Mouse (Mus musculus): ENCODE results near the gene Wdr59.

The Wdr59 gene

DNA sequence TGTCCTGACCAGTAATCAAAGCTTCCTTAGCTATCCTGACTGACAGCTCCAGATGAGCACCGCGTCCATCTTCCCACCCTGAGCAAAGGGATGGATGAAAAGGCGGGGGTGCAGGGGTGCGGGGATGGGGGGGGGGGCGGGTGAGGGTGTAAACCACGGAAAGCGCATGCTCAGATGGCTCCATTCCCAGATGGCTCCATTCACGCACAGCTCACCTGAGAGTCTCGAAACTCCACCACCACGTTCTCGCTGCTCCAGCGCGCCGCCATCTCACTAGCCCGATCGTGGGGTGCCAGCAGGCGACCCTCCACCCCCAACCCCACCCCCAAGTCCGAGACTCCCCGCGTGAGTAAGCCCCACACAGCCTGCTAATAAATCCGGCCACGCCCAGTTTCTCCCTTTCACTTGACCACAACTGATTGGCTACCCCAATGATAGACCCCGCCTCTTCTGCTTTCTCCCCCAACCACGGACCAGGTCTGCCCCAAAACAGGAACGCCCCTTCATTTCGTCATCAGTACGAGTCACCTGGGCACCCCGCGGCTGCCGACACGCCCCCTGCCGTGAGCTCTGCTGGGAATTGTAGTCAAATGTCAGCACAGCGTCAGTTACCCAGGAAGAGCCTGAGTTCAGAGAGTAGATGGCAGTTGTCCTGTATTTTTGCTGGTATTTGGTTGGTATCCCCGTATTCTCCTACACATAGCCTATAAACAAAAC lies at the start of gene Wdr59:
Wdr59 (minus strand) TSS at position 380 of the 717 bp plus-strand sequence.
- peak; percentile 98 for DNase-seq (ENCODE audit: low spot score)

GRCm38 (mm10) chr8:111571661-111572060 lies 49.8 kb upstream of the Wdr59 start:
- DNase-seq (ENCODE audit: low spot score) = no peak

GRCm38 (mm10) chr8:111570432-111570831 lies 48.5 kb upstream of the Wdr59 start:
- DNase-seq (ENCODE audit: low spot score) = no peak

DNA sequence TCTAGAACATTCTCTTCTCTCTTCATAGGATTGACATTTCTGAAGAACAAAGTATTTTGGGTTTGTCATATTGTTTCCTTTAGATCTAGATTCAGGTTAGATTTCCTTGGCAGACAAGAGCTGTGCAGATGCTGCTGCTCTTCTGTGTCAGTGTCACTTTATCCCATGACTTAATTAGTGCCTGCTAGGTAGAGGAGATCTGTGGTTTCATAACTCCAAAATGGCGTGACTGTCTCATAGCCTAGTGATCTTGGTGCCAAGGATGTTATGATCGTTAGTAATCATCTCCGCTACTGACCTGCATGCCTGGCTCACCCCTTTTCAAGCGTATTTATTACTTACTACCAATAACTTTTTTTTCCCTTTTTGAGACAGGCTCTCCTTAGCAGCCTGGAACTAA lies 48.0 kb upstream of the Wdr59 start:
- no peak for DNase-seq (ENCODE audit: low spot score)

DNA sequence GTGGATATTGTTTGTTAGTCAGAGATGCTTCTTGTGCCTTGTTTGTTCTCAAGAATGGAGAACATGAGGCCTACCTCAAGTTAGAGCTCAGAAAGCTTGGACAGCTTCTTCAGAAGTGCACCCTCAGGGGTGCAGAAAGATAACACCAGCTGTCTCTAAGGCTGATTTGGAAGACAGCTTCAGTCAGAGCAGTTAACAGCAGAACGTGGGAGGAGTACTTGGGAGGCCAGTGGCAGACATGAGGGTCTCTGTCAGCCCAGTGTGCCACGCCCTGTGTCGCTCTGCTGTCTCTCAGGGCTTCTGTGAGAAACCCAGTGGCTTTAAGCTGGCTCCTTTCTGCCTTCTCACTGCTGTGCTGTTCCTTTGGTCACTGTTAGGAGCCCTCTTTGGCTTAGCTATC lies 46.1 kb upstream of the Wdr59 start:
- DNase-seq (ENCODE audit: low spot score) = no peak

- no peak for DNase-seq (ENCODE audit: low spot score)
Measured at GRCm38 (mm10) chr8:111567571-111567970, 45.7 kb upstream of the Wdr59 start.

DNA sequence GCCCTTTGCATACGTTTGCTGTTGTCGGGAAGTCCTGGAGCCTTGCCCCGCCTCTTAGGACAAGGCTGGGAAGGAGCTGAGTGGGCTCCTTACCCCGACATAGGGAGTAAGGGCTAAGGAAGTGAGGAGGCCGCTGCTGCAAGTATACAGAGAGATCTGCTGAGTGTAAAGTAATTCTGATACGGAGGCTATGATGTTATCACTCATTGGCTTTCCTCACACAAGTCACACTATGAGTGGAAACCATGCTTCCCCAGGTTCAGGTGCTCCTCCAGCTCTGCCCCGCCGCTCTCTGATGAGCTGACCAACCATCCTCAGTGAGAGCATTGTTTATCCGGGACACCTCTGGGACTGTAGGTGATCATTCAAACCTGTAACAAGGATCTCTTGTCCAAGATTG lies 44.4 kb upstream of the Wdr59 start:
- no peak for DNase-seq (ENCODE audit: low spot score)

GRCm38 (mm10) chr8:111565784-111566191 lies 43.9 kb upstream of the Wdr59 start:
- DNase-seq (ENCODE audit: low spot score) = no peak

DNA sequence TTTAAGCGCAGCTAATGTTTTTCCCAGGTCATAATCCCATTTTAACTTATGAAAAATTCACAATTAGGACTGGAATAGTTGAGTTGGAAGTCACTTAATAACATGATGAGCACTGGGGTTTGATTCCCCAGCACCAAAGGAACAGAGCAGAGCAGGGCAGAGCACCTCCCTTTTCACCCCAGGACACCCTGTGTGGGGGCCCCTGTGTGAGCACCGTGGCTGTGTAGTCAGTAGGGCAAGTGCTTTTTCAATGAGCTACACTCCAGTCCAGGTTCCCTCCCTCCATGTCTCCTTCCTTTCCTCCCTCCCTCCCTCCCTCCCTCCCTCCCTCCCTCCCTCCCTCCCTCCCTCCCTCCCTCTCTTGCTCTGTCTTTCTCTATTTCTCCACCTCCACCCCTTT lies 42.2 kb upstream of the Wdr59 start:
- DNase-seq (ENCODE audit: low spot score) = no peak

GRCm38 (mm10) chr8:111563687-111564086 lies 41.8 kb upstream of the Wdr59 start:
- DNase-seq (ENCODE audit: low spot score) = no peak

DNA sequence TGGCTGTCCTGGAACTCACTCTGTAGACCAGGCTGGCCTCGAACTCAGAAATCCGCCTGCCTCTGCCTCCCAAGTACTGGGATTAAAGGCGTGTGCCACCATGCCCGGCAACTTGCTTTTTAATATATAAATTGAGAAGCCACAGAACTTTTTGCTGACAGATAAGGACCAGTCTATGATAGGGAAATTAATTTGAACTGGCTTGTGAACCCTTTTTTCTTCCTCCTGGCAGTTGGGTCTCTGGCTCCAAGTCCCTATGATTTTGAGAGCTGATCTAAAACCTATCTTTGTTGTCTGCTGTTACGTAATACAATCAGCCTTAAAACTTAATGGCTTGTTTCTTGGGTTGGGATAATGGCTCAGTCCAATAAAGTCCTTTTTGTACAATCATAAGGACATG lies 41.2 kb upstream of the Wdr59 start:
- DNase-seq (ENCODE audit: low spot score) = no peak

DNA sequence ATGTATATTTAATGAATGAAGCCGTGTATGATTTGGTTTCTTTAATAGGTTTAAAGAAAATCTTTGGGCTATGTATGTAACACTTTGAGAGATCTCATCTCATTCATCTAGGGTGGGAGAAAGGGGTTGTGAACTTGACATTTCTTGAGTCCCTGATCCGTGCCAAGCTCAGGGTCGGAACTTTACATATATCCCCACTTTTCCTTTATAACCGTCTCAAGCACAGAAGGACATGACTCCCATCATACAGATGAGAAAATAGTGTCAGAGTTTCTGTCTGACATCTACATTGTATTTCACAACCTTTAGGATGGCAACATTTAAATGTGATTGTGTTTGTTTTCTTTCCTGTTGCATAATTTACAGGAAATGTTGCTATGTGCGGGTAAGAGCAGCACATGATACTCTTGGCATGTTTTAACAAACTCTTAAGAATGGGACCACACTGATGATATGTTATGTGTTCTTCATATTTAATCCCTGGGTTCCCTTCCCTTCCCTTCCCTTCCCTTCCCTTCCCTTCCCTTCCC lies 40.4 kb upstream of the Wdr59 start:
- no peak for DNase-seq (ENCODE audit: low spot score)

GRCm38 (mm10) chr8:111561824-111562223 lies 39.9 kb upstream of the Wdr59 start:
- DNase-seq (ENCODE audit: low spot score) = no peak

DNA sequence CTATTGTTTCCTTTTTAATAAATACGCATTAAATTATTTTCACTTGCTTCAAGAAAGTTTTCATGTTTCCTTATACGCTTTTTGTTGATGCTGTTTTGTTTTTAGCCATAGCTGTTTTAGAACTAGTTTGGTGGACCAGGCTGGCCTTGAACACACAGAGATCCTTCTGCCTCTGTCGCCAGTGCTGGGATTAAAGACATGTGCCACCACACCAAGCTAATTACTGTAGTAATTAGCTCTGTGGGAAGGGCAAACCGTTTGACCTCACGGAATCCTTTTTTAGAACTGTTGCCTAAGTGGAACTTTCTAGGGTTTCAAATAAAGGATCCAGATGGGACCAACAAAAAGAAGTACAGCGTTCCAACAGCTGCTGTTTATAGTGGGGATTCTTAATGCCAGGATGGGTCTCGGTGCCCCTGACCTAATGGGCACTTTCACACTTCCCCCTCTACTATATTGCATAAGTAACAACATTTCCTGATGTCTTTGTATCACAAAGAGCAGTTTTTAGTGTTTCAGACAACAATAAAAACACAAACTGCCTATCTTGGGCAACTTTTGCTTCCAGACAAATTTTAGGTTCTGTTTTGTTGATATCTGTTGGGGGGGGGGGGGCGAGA lies 29.7 kb upstream of the Wdr59 start:
- no peak for DNase-seq (ENCODE audit: low spot score)

DNA sequence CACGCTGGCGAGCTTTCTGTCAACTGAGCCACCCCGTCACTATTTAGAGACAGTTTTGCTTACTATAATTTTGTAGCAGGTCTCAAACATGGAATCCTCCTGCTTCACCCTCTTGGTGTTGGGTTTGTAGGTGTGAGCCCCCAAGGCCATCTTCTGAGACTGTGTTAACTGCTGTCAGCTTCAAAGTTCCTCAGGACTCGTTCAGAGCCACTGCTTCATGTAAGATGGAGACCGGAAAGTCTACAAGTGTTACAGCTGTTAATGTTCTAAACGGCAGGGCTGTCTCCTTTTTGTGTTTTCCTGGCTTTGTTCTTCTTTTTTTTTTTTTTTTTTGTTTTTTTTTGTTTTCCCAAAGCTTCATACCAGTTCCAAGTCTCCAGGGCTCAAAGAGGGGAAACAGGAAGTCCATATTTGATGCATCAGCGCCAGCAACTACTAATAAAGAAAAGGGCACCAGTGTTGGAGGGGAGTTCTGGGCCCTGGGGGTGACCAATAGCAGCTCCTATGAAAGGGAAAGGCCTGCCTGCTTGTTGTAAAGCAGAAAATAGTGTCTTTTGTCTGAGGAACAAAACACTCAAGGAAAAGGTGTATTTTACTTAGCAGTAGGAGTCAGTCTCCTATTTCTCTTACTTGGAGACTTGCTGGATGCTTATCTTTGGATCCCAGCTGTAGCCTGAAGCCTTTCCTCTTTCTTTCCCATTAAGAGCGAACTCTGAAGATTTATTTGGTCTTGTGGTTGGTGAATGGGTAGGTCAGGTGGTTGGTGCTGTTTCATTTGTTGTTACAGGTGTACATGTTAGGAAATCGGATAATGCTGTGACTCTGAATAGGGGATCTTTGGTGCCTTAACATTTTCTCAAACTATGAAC lies 28.3 kb upstream of the Wdr59 start:
- no peak for DNase-seq (ENCODE audit: low spot score)

- DNase-seq (ENCODE audit: low spot score) = no peak
Measured at GRCm38 (mm10) chr8:111548201-111548600, 26.3 kb upstream of the Wdr59 start.

DNA sequence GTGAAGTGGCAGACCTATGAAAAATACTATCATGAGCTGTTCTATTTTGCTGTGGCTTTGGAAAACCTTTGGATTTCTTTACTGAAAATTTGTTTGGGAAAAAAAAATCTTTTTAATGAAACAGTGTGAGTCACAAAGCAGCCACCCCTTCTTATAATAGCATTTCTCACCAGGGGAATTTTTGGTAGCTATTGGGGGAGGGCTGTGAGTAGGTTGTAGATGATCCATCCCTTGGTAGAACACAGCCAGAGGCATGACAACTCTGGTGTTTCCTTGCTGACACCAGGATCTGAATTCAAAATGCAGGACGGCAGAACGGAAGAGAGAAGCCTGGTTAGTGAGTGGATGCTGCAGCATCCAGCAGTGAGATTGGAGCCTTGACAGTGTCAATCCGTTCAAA lies 25.3 kb upstream of the Wdr59 start:
- DNase-seq (ENCODE audit: low spot score) = no peak

DNA sequence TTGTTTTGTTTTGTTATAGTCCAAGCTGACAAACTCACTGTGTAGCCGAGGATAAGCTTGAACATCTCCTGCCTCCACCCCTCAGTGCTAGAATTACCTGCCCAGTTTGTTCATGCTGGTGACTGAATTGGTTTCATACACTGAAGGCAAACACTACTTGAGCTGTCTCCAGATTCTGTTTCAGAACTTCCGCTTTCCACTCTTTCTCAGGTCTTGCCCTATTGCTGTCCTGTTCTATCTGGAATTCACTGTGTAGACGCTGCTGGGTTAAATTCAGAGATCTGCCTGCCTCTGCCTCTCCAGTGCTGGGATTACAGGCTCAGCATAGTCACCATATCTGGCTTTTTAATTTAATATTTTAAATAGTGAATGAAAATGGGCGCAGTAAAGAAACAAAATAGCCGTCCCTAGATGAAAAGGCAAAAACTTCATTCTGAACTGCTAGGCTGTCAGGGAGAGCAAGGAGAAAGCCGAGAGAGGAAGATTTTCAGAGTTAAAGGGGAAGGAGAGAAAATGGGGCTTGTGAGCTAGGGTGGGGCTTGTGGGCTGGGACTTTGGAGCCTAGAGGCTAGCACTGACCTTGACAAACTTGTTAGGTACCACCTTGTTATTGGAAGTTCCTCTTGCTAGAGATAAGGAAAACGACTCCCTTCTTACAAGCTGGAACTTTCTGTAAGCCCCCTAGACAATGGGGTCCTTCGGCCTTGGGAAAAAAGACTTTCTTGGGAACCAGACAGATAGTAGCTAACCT lies 23.7 kb upstream of the Wdr59 start:
- no peak for DNase-seq (ENCODE audit: low spot score)

- no peak for DNase-seq (ENCODE audit: low spot score)
Measured at GRCm38 (mm10) chr8:111543712-111544380, 22.0 kb upstream of the Wdr59 start.

DNA sequence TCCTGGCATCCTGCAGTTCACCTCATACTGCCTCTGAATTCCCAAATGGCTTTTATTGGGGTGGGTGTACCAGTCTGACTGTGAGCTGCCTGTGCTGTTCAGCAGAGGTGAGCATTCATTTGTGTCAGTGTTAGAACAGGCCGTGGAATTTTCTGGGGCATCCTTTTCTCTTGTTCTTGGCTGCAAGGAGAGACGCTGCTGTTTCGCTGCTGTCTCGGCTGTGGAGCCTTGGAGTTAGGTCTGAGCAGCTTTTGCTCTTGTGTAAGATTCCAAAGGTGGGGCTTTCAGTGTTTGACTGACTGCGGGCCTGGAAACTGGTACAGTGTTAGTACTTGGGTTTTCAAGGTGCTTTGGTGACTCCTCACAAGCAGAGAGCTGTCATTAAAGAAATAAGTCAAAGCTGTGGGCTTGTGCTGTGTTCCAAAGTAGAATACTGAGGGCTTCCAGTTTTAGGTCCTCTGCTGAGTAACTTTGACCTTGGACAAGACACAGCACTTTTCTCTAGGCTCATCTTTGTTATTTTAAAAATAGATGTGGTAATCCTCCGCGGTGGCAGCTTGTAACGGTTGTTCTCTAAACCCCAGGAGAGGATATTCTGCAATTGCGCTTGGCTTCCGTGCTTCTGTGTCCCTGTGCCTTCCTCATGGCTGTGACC lies 17.7 kb upstream of the Wdr59 start:
- DNase-seq (ENCODE audit: low spot score) = no peak

GRCm38 (mm10) chr8:111538194-111538593 lies 16.3 kb upstream of the Wdr59 start:
- no peak for DNase-seq (ENCODE audit: low spot score)
